Mouse (Mus musculus): Measurements from ENCODE around the gene Tmcc3.
A peak's percentile ranks its signal among the peaks of the same experiment; 100 is the strongest.
"Not testable (repeated sequence)": the region's sequence is repeated elsewhere in the genome, so short reads cannot be mapped to it uniquely, and the experiment has no call there.

The Tmcc3 gene

GRCm38 (mm10) chr10:94585819-94586218 is 274.1 kb downstream of the Tmcc3 start:
- DNase-seq, result no peak

- DNase-seq, result no peak
Observed at GRCm38 (mm10) chr10:94588976-94589375, 277.2 kb downstream of the Tmcc3 start.

GRCm38 (mm10) chr10:94595705-94596104 is 284.0 kb downstream of the Tmcc3 start:
- DNase-seq, result no peak

DNA sequence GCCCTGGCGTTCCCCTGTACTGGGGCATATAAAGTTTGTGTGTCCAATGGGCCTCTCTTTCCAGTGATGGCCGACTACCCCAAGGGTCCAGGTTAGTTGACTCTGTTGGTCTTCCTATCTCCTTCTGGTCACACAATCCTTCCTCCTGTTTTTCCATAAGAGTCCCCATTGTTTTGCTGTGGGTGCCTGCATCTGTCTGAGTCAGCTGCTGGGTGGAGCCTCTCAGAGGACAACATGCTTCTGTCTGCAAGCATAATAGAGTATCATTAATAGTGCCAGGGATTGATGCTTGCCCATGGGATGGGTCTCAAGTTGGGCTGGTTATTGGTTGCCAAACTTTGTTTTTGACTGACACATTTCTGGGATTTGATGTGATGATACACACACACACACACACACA is 288.1 kb downstream of the Tmcc3 start:
- not testable (repeated sequence) for DNase-seq

- DNase-seq, result no peak
Observed at GRCm38 (mm10) chr10:94601034-94601433, 289.3 kb downstream of the Tmcc3 start.

GRCm38 (mm10) chr10:94605491-94605890 is 293.7 kb downstream of the Tmcc3 start:
- DNase-seq, result peak; percentile 29 to 49

DNA sequence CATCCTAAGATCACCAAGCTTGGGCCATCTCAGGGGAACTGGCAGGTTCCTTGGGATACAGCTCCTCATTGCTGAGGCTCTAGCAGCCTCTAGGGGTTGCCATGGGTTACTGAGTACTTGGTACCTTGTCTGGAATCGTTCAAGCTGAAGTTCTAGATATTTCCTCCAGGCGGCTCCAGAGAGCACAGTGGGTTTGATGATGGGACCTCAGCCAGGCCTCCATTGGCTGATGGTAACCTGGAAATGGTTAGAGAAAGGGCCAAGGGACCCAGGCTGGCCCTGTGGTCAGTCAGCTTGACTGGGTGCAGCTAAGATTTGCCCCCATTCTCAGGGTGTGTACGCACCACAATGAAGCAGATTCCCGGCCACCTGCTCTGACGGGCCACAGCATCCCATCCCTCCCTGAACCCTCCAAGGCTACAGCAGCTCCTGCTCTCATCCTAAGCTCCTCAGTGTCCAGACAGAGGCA is 297.6 kb downstream of the Tmcc3 start:
- DNase-seq, result peak in 1 of 2 experiments; percentile 49

- DNase-seq, result no peak
Observed at GRCm38 (mm10) chr10:94611228-94611968, 299.6 kb downstream of the Tmcc3 start.

GRCm38 (mm10) chr10:94611969-94612440 is 300.3 kb downstream of the Tmcc3 start:
- no peak for DNase-seq

DNA sequence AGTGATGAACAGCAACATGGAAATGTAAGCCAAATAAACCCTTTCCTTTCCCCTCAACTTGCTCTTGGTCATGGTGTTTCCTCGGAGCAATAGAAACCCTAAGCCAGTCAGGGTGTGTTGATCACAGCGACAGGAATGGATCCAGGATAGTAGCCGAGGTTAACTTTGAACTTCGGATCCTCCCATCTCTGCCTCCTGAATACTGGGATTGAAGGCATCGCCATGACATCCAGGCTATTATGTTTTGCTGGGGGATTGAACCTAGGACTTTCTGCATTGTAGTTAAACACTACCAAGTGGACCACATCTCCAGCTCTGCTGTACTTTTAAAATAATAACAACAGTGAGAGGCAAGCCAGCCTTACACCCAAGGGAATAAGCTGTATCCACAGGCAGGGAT is 307.8 kb downstream of the Tmcc3 start:
- DNase-seq, result no peak

- DNase-seq, result no peak
Observed at GRCm38 (mm10) chr10:94620561-94620960, 308.8 kb downstream of the Tmcc3 start.

DNA sequence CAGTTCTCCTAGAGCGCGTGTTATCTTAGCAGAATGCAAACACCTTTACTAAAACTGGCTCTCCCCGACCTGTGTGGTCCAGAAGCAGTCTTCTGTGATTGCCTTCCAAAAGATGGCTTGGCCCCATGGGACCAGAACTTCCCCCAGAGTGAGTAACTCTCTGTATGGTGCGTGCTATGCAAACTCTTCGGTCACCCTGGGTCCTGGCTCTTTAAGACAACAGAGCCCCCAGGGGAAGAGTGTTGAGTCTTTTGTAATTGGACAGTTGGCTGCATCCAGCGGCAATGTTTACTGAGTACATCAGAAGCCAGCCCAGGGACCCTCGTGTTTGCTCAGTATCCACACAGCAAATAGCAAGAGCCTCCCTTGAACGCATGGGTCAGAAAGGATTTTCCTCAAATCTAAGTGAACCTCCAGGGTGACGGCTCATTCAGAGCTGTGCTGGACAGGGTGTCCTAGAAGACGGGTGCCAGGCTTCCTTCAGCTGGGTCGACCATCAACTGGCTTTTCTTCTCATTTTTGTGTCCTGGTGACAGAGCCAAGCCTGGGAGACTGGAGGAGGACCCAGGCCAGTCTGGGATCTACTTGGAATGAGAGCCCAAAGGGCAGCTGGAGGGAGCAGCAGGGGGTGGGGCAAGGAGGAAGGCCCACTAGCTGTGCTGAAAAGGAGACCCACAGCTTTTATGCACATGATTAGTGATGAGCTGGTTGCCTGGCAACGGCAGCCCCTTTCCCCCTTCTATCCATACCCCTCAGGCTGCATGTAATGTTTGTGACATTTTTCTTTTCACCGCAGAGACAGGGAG is 309.9 kb downstream of the Tmcc3 start:
- no peak for DNase-seq

GRCm38 (mm10) chr10:94622281-94622680 is 310.5 kb downstream of the Tmcc3 start:
- DNase-seq, result no peak

DNA sequence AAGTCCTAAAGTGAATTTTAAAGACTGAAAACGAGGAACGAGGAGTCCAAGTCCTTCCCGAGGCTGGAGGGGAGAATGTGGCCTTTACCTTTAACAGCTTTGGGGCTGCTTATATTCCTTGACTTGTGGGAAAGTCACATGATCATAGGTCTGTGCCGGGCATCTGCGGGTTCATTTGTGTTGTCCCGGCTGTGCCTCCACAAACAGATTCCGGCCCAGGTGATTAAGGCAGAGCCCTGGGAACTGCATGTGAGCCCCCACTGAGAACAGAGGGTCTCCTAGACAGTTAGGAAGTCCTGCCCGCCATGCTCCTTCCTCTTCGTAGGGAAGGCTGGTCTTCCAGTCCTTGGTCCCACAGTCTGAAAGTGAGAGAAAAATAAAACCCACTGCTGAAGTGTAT is 311.1 kb downstream of the Tmcc3 start:
- no peak for DNase-seq

- peak; percentile 36 to 64 for DNase-seq
Observed at GRCm38 (mm10) chr10:94623617-94624016, 311.9 kb downstream of the Tmcc3 start.

- DNase-seq, result no peak
Observed at GRCm38 (mm10) chr10:94625036-94625435, 313.3 kb downstream of the Tmcc3 start.

DNA sequence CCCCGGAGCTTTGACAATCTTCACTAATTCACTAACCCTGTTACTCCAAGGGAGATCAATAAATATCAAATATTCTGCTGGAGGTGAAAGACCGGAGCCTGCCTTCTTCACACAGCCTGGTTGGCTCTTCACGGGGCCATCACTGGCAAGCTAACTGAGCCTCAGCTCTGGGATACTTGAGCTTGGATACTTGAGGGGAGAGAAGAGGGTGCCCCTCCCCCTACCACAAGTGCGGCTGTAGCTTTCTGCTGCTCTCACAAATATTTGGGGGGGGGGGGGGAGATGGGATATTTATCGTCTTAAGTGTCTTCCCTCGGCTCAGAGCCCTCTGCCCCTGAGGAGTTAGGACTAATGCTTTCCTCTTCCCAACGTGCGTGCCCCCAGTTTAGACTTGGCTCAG is 313.9 kb downstream of the Tmcc3 start:
- no peak for DNase-seq

GRCm38 (mm10) chr10:94630771-94631280 is 319.1 kb downstream of the Tmcc3 start:
- no peak for DNase-seq

- DNase-seq, result no peak
Observed at GRCm38 (mm10) chr10:94631541-94632113, 319.9 kb downstream of the Tmcc3 start.

GRCm38 (mm10) chr10:94632245-94632644 is 320.5 kb downstream of the Tmcc3 start:
- DNase-seq, result no peak

DNA sequence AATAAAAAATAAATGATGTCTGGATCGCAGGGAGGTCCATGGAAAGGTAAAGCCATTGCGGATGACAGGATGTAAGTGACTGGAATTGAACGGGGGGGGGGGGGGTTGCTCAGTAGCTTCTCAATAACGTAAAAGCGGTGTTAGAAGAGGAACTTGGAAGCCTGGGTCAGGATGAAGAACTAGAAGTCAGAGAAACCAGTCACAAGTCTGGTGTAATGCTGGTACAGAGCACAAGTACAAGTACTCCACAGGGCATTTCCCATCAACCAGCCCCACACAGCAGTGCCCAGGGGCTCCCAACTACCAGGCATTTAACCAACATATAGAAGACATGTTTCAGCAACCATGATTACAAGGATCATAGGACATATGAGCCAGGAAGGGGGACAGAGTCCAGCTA is 326.9 kb downstream of the Tmcc3 start:
- no peak for DNase-seq

- no peak for DNase-seq
Observed at GRCm38 (mm10) chr10:94639281-94639680, 327.5 kb downstream of the Tmcc3 start.

- DNase-seq, result no peak
Observed at GRCm38 (mm10) chr10:94640067-94640466, 328.3 kb downstream of the Tmcc3 start.
